Mouse (Mus musculus) heart, embryonic 16.5 days (tissue): ENCODE results near the gene Mybpc3. TPM values are rescaled to one million over a fixed set of nuclear protein-coding genes. Genes with fewer than 3 reads are reported as not detected.
"Not testable (repeated sequence)": the region's sequence is repeated elsewhere in the genome, so short reads cannot be mapped to it uniquely, and the experiment has no call there.

ENCODE experiments used
- ATAC-seq: fragments of 200-750 bp; cut with Nextera tagmentation; replicated peaks from 2 replicates; pipeline ENCODE4 v1.8.0; 2017; ENCODE audit warnings: moderate number of reproducible peaks; ENCODE audit not compliant: insufficient read depth, low FRiP score; ENCODE audit errors: extremely low read depth
- H3K27ac ChIP-seq: fragments of 300-500 bp; sonication (generic); 2 replicates; pipeline ENCODE4 v1.5.1; 2014; ENCODE audit warnings: mild to moderate bottlenecking, low read length, control low read depth, moderate library complexity
- H3K27me3 ChIP-seq: fragments of 300-500 bp; sonication (generic); 2 replicates; pipeline ENCODE4 v1.6.1; 2014; ENCODE audit warnings: low read length, mixed read lengths; ENCODE audit not compliant: control insufficient read depth, insufficient read depth
- H3K36me3 ChIP-seq: fragments of 300-500 bp; sonication (generic); 2 replicates; pipeline ENCODE4 v1.6.1; 2014; ENCODE audit not compliant: control insufficient read depth, insufficient read depth
- H3K4me1 ChIP-seq: fragments of 300-500 bp; sonication (generic); 2 replicates; pipeline ENCODE4 v1.6.1; 2014; ENCODE audit warnings: low read length, mixed read lengths; ENCODE audit not compliant: control insufficient read depth, insufficient read depth
- H3K4me2 ChIP-seq: fragments of 300-500 bp; sonication (generic); 2 replicates; pipeline ENCODE4 v1.6.1; 2014; ENCODE audit warnings: low read depth, mild to moderate bottlenecking, control low read depth, low read length
- H3K4me3 ChIP-seq: fragments of 300-500 bp; sonication (generic); 2 replicates; pipeline ENCODE4 v1.5.1; 2014; ENCODE audit warnings: mild to moderate bottlenecking, control low read depth, low read length
- H3K9ac ChIP-seq: fragments of 300-500 bp; sonication (generic); 2 replicates; pipeline ENCODE4 v1.6.1; 2014; ENCODE audit warnings: low read length, control low read depth
- H3K9me3 ChIP-seq: fragments of 300-500 bp; sonication (generic); replicated peaks from 2 replicates; pipeline ENCODE4 v1.6.1; 2016; ENCODE audit warnings: low read length; ENCODE audit not compliant: control insufficient read depth
- WGBS: fragments of 180-500 bp; shearing (Covaris S2); extraction: QIAGEN DNeasy Blood & Tissue Kit; methylation state at CpG from one replicate; pipeline ENCODE4 v1.1.7; 2014; 5-methylcytosine and 5-hydroxymethylcytosine counted together
- polyA plus RNA-seq: library from polyadenylated mRNA; unstranded; fragments of >200 nt; fragmentation: Nextera tagmentation; extraction: Ambion mirVana; gene quantifications from 2 replicates; pipeline ENCODE4 v1.2.1, GENCODE M21; 2015

Gene Mybpc3
- polyA plus RNA-seq, 1 experiment from 2014 or later = 1,022 TPM

DNA sequence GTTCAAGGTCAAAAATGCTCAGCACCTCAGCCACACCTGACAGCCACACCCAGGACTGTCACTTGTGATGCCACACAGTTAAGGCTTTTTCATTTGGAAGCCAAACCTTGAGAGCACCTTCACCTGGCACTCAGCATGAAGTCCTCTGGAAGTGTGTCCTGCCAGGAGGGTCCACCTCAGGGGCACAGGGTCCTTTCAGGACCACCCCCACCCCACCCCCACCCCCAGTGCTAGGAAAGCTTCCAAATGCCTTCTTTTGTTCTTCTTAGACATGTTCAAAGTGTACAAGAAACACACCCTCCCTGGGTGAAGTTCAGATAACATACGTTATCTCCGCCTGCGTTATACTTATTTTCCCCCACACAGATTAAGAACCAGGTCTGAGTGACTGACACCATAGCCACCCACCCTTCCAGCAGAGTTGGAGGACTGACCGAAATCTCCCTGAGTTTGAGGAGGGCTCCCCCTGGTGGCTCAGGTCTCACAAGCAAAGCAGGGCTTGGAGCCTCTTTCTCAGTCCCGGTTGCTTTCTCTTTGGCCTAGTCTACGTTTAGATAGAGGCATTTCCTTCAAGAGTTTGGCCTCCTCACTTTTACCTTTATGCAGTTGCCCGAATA is 16.7 kb upstream of the Mybpc3 start:
- H3K4me3 ChIP-seq = no peak overlapping the region
- peak; percentile 80 for ATAC-seq
- H3K9ac ChIP-seq = peak overlapping the region; percentile 30; the same call in 1 of the 2 replicates
- H3K4me1 ChIP-seq = 0 out of 2 replicates have a peak, but pooled peaks cover 6% of the 10 kb centered on the region
- no peak overlapping the region for H3K27ac ChIP-seq
- no peaks in the 10 kb centered on the region for H3K9me3 ChIP-seq
- no peaks in the 10 kb centered on the region for H3K27me3 ChIP-seq
- no peak overlapping the region for H3K4me2 ChIP-seq
- 4% methylated on average over 7 of the region's 7 CpGs for WGBS
- H3K36me3 ChIP-seq = no peaks in the 10 kb centered on the region

DNA sequence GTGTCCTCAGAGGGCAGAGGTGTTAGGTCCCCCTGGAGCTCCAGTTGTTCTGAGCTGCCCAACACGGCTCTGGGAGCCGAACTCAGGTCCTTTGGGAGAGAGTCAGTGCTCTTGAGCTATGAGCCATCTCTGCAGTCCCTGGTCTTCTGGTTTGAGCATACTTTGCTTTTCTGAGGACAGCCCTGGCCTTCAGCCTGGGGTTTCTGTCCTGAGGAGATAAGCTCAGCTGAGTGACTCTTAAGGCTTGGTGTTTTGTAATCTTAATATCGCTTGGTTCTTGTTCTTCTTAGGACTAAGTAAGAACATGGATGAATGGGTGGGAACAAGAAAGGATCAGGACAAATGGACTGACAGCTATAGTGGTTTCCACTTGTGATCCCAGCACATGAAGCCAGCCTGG is 9.8 kb upstream of the Mybpc3 start:
- ATAC-seq = no peak
- Histone ChIP-seq H3K4me2 (no peak overlapping the region), H3K4me3 (no peak overlapping the region), H3K9me3 (no peaks in the 10 kb centered on the region), H3K9ac (no peak overlapping the region), H3K27me3 (no peaks in the 10 kb centered on the region), H3K36me3 (no peaks in the 10 kb centered on the region), H3K27ac (no peak overlapping the region), H3K4me1 (peaks cover 9% of the 10 kb centered on the region; the same call in 1 of the 2 replicates)
- WGBS = 64% methylated on average over 3 of the region's 3 CpGs

DNA sequence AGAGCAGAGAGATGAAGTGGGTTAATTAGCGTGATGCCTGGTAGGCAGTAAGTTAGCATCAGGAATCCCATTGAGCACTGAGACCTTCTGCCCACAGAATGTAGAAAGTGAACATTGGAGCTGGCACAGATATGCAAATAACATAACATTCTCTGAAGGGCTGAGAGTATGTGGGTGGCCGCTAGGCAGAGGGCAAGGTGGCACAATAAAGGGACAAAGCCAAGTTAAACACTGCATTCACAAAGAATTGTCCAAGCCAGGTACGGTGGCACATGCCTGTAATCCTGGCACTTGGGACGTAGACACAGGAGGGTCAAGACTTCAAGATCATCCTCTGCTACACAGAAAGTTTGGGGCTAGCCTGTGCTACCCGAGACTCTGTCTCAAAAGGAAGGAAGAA is 8.7 kb upstream of the Mybpc3 start:
- H3K9ac ChIP-seq = no peak overlapping the region
- ATAC-seq = no peak
- H3K36me3 ChIP-seq = no peaks in the 10 kb centered on the region
- H3K4me2 ChIP-seq = no peak overlapping the region
- no peak overlapping the region for H3K27ac ChIP-seq
- 87% methylated on average over 5 of the region's 5 CpGs for WGBS
- no peaks in the 10 kb centered on the region for H3K9me3 ChIP-seq
- H3K4me3 ChIP-seq = no peak overlapping the region
- peaks cover 11% of the 10 kb centered on the region; the same call in 1 of the 2 replicates for H3K4me1 ChIP-seq
- H3K27me3 ChIP-seq = no peaks in the 10 kb centered on the region

DNA sequence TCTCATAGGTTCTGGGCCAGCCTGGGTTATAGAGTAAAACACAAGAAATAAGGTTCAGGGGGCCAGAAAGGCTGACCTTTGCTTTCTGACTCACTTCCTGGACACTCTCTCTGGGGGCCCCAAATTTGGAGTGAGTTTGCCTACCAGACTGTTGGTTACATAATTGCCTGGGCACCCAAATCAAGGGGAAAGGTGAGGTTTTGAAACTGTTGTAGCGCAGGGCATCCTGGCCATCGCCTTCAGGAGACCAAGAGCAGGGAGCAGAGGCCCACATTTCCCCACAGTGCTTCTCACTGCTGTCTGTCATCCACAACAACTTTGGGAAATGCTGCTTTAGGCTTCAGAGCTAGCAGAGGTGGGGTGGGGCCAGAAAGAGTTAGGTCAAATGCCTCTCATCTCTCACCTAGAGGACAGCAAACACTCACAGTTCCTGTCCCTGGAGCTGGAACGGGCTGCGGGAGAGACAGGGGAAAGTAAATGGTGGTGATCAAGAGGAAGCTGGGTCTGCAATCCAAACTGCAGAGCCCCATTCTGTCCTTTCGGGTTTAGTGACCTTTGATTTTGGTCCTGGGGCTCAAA is 8.0 kb upstream of the Mybpc3 start:
- Histone ChIP-seq H3K4me1 (peaks cover 11% of the 10 kb centered on the region; the same call in 1 of the 2 replicates), H3K27ac (no peak overlapping the region), H3K4me3 (no peak overlapping the region), H3K9me3 (no peaks in the 10 kb centered on the region), H3K9ac (no peak overlapping the region), H3K4me2 (no peak overlapping the region), H3K36me3 (no peaks in the 10 kb centered on the region), H3K27me3 (no peaks in the 10 kb centered on the region)
- no peak for ATAC-seq
- WGBS = 78% methylated on average over 5 of the region's 5 CpGs

DNA sequence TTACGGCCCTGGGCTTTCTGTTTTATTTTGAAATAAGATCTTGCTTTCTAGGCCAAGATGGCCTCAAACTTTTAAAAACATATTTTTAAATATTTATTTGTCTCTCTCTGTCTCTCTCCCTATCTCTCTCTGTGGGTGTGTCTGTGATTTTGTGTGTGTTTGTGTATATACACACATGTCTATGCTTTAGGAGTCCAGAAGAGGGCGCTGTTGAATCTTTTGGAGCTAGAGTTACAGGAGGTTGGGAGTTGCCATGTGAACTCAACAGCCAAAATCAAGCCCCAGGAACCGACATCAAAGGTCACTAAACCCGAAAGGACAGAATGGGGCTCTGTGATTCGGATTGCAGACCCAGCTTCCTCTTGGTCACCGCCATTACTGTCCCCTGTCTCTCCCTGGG is 7.5 kb upstream of the Mybpc3 start:
- WGBS = 80% methylated on average over 6 of the region's 6 CpGs
- Histone ChIP-seq H3K36me3 (no peaks in the 10 kb centered on the region), H3K4me2 (no peak overlapping the region), H3K4me1 (peaks cover 13% of the 10 kb centered on the region), H3K9ac (no peak overlapping the region), H3K27me3 (no peaks in the 10 kb centered on the region), H3K27ac (no peak overlapping the region), H3K9me3 (no peaks in the 10 kb centered on the region), H3K4me3 (no peak overlapping the region)
- no peak for ATAC-seq

DNA sequence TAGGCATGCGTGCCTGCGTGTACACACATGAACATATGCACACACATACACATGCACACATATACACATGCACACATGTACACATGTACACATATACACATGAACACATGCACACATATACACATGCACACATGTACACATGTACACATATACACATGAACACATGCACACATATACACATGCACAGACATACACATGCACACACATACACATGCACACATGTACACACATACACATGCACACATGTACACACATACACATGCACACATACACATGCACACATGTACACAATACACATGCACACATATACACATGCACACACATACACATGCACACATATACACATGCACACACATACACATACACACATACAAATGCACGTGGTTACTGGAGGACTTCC is 6.1 kb upstream of the Mybpc3 start:
- H3K27me3 ChIP-seq, ATAC-seq, H3K4me2 ChIP-seq, H3K9ac ChIP-seq, H3K4me3 ChIP-seq, H3K9me3 ChIP-seq, H3K36me3 ChIP-seq, H3K27ac ChIP-seq: not testable (repeated sequence)
- 90% methylated on average over 3 of the region's 3 CpGs for WGBS
- peaks cover 22% of the 10 kb centered on the region for H3K4me1 ChIP-seq

DNA sequence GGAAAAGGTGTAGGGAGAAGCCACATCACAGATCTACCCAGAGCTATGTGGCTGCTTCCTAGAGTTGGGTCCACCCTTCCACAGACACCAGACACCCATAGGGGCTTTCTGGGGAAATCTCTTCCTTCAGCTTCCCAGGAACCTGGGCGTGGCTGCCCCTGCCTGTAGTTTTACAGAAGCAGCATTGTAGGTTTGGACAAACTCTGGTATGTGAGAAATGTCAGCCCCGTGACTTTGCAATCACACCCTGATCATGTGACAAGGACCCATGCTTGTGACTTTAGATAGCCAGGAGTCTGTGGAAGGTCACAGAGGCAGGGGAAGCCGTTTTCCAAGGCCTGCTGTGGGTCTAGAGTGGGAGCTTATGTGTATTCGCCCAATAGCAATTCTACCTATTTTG is 5.5 kb upstream of the Mybpc3 start:
- H3K9ac ChIP-seq = no peak overlapping the region; the same call in 1 of the 2 replicates
- 34% methylated on average over 4 of the region's 4 CpGs for WGBS
- peaks cover 22% of the 10 kb centered on the region for H3K4me1 ChIP-seq
- no peak overlapping the region for H3K4me3 ChIP-seq
- no peaks in the 10 kb centered on the region for H3K9me3 ChIP-seq
- H3K27me3 ChIP-seq = no peaks in the 10 kb centered on the region
- peak overlapping the region; percentile 70 for H3K27ac ChIP-seq
- no peak overlapping the region for H3K4me2 ChIP-seq
- no peak for ATAC-seq
- H3K36me3 ChIP-seq = no peaks in the 10 kb centered on the region

DNA sequence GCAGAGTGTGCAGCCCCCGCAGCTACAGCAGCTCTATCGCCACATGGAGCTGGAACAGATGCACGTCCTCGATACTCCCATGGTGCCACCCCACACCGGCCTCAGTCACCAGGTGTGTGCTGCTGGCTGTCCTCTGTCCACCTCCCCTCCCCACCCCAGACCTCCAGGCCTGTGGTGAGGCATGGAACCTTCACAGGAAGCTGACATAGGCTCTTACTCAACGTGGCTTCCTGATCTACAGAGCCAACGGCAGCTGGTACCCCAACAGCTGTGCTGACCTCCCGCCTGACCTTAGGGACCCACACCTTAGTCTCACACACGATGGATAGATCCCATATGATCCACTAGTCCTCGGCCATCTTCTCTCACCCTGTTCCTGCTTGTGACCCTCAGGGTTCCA is 4.6 kb upstream of the Mybpc3 start:
- Histone ChIP-seq H3K36me3 (no peaks in the 10 kb centered on the region), H3K4me3 (no peak overlapping the region), H3K4me2 (no peak overlapping the region), H3K27ac (peak overlapping the region; percentile 70), H3K4me1 (peaks cover 22% of the 10 kb centered on the region), H3K27me3 (no peaks in the 10 kb centered on the region), H3K9ac (no peak overlapping the region), H3K9me3 (no peaks in the 10 kb centered on the region)
- ATAC-seq = no peak
- 64% methylated on average over 10 of the region's 10 CpGs for whole genome bisulfite sequencing

DNA sequence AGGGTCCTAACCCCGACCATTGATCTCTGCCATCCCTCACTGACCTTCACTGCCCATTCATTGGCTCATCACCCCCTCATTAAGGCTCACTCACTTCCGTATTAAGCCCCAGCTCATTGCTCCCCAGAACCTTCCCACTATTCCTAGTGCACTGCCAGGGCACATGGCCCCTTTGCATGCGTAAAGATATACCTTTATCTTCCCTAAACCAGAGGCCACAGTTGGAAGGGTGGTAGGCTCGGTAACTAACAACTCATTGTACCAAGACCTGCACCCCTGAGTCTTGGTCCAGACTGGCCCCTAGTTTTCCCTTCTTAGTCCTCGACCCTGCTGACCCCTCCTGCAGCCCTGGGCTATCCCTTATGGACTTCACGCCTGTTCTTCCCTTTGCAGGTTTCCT is 4.1 kb upstream of the Mybpc3 start:
- Histone ChIP-seq H3K9ac (no peak overlapping the region), H3K4me2 (no peak overlapping the region), H3K27ac (no peak overlapping the region), H3K9me3 (no peaks in the 10 kb centered on the region), H3K36me3 (no peaks in the 10 kb centered on the region), H3K4me3 (no peak overlapping the region), H3K27me3 (no peaks in the 10 kb centered on the region), H3K4me1 (peaks cover 22% of the 10 kb centered on the region)
- no peak for ATAC-seq
- 78% methylated on average over 6 of the region's 6 CpGs for WGBS
